Mouse (Mus musculus) midbrain, embryonic 16.5 days (tissue): ENCODE data around the gene Fam168b. TPM values are rescaled to one million over a fixed set of nuclear protein-coding genes. Genes with fewer than 3 reads are reported as not detected.

Experiments used
- ATAC-seq: fragments of 200-750 bp; cut with Nextera tagmentation; 2 replicates; pipeline ENCODE4 v1.8.0; 2017; ENCODE audit warnings: moderate TSS enrichment
- H3K27ac ChIP-seq: fragments of 300-500 bp; sonication (generic); 2 replicates; pipeline ENCODE4 v1.5.1; 2014; ENCODE audit warnings: mild to moderate bottlenecking, low read length, mixed read lengths
- H3K27me3 ChIP-seq: fragments of 300-500 bp; sonication (generic); 2 replicates; pipeline ENCODE4 v1.6.1; 2014; ENCODE audit warnings: low read depth, low read length, mixed read lengths; ENCODE audit not compliant: control insufficient read depth, insufficient read depth
- H3K36me3 ChIP-seq: fragments of 300-500 bp; sonication (generic); 2 replicates; pipeline ENCODE4 v1.6.1; 2014; ENCODE audit warnings: mild to moderate bottlenecking, low read length, moderate library complexity, mixed read lengths; ENCODE audit not compliant: control insufficient read depth, insufficient read depth
- H3K4me1 ChIP-seq: fragments of 300-500 bp; sonication (generic); 2 replicates; pipeline ENCODE4 v1.6.1; 2014; ENCODE audit warnings: mild to moderate bottlenecking, low read length, mixed read lengths; ENCODE audit not compliant: control insufficient read depth, insufficient read depth
- H3K4me2 ChIP-seq: fragments of 300-500 bp; sonication (generic); 2 replicates; pipeline ENCODE4 v1.6.1; 2014; ENCODE audit warnings: mild to moderate bottlenecking, low read length, mixed read lengths
- H3K4me3 ChIP-seq: fragments of 300-500 bp; sonication (generic); 2 replicates; pipeline ENCODE4 v1.5.1; 2014; ENCODE audit warnings: low read depth, mild to moderate bottlenecking, low read length, moderate library complexity, mixed read lengths
- H3K9ac ChIP-seq: fragments of 300-500 bp; sonication (generic); 2 replicates; pipeline ENCODE4 v1.6.1; 2014; ENCODE audit warnings: low read depth, low read length, mixed read lengths
- H3K9me3 ChIP-seq: fragments of 300-500 bp; sonication (generic); replicated peaks from 2 replicates; pipeline ENCODE4 v1.6.1; 2014; ENCODE audit warnings: mild to moderate bottlenecking, low read length, mixed read lengths; ENCODE audit not compliant: control insufficient read depth, poor library complexity, severe bottlenecking
- WGBS: fragments of 180-500 bp; shearing (Covaris S2); extraction: QIAGEN DNeasy Blood & Tissue Kit; methylation state at CpG from one replicate; pipeline ENCODE4 v1.1.7; 2014; 5-methylcytosine and 5-hydroxymethylcytosine counted together
- polyA plus RNA-seq: library from polyadenylated mRNA; unstranded; fragments of >200 nt; fragmentation: Nextera tagmentation; extraction: Ambion mirVana; gene quantifications from 2 replicates; pipeline ENCODE4 v1.2.1, GENCODE M21; 2015

Fam168b gene
- polyA plus RNA-seq, 1 experiment from 2014 or later = 131 TPM

DNA sequence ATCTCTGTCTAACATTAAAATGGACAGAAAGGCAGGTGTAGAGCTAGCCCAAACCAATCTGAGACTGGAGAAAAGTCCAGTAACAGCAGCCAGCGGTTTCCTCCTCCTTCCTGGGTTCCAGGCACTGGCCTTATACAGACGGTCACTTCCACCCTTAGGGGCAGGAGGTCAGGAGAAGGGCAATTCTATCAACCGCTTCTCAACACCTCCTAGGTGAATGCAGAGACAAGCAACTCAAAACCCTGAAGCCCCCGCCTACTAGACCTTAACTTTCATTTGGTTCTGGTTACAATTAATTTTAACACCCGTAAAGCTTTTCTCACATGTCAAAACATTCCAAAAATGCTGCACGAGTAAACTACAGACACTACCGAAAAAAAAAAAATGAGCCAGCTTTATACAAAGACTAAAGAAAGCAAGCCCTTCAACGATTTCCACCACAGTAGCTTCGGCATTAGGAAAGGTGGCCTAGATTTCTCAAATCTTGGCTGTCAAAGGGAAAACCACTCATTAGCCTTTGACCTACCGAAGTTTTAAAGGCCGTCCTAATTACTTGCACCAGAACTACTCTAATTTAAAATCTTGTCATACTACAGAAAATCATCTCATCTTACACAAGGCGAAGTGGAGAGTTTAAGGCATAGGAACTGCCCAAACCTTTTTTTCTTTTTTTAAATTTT, 1.0 kb downstream of the Fam168b start:
- Histone ChIP-seq H3K4me2 (peak overlapping the region; percentile 96), H3K9me3 (no peaks in the 10 kb centered on the region), H3K27ac (peak overlapping the region; percentile 99), H3K36me3 (no peaks in the 10 kb centered on the region), H3K4me3 (peak overlapping the region; percentile 83), H3K27me3 (no peaks in the 10 kb centered on the region), H3K4me1 (peaks cover 42% of the 10 kb centered on the region), H3K9ac (peak overlapping the region; percentile 96)
- ATAC-seq = no peak
- WGBS = 2% methylated on average over 12 of the region's 12 CpGs

DNA sequence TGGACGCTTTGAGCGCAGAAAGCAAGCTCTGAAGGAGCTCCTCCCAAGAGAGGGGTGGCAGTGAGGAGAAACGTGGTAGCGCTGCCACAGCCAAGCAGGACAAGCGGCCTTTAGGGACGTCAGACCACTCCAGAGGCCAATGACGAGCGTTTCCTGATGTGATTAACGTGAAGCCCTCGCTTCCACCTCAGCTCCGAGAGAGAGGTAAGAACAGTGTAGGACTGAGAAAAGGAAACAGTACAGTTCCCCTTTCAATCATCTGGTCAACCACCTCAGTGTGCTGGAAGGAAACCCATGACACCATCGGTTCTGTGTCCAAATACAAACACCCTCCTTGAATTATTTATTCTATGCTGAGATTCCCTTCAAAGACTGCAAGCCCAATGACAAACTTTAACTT, 3.6 kb downstream of the Fam168b start:
- H3K9ac ChIP-seq = no peak overlapping the region
- ATAC-seq = no peak
- no peaks in the 10 kb centered on the region for H3K9me3 ChIP-seq
- peaks cover 45% of the 10 kb centered on the region for H3K4me1 ChIP-seq
- 0 out of 2 replicates have a peak overlapping the region, but pooled peaks have one; percentile 5 for H3K4me2 ChIP-seq
- H3K4me3 ChIP-seq = no peak overlapping the region
- no peak overlapping the region for H3K27ac ChIP-seq
- peaks cover 7% of the 10 kb centered on the region for H3K36me3 ChIP-seq
- no peaks in the 10 kb centered on the region for H3K27me3 ChIP-seq
- WGBS = 72% methylated on average over 12 of the region's 12 CpGs

DNA sequence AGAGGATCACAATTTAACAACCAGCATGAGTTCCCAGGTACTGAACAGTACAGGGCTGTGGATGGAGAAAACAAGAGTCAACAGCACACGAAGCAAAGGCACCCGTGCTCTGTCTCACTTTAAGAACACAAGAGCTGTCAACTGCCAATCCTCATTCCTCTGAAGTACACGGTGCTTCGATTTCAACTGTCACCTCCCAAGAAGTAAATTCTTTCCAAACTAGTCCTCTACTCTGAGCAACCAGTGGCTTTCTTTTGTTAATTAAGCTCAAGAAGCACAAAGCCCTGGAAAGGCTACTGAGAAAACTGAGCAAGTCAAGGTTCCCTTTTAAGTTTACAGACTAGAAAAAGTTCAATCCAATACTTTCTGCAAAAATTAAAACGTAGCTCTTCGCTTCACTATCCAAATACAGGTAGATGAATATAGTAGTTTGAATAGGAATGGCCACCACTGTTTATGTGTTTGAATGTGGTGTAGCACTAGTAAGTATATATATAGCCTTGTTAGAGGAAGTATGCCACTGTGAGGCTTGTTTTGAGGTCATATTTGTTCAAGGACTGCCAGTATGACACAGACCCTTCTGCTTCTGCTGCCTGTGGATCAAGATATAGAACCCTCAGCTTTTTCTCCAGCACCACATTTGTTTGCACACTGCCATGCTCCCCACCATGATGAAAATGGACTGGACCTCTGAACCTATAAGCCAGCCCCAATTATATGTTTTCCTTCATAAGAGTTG, 4.7 kb downstream of the Fam168b start:
- Histone ChIP-seq H3K36me3 (peaks cover 9% of the 10 kb centered on the region), H3K27me3 (no peaks in the 10 kb centered on the region), H3K27ac (no peak overlapping the region), H3K9me3 (no peaks in the 10 kb centered on the region), H3K4me3 (no peak overlapping the region), H3K4me1 (peaks cover 39% of the 10 kb centered on the region), H3K9ac (no peak overlapping the region), H3K4me2 (no peak overlapping the region)
- 50% methylated on average over 6 of the region's 6 CpGs for WGBS
- ATAC-seq = no peak

DNA sequence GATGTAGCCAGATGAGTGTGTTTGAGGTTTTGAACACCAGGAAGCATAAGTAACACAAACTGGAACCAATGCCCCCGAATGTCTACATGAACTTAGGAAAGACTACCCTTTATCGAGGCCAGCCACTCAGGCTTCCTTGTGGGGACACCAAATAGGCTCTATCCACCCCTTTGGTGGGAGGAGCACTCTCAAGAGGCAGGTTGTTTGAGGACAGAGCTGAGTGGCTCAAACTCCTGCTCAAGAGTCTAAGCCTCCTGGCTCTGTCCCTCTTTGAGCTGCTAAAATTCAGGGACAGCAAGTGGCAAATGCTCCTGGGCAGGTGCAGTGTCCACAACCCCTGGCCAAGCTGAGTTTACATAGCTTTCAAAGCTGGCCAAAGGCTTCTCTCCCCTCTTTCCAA, 8.0 kb downstream of the Fam168b start:
- Histone ChIP-seq H3K4me3 (no peak overlapping the region), H3K36me3 (peaks cover 9% of the 10 kb centered on the region), H3K27me3 (no peaks in the 10 kb centered on the region), H3K9ac (no peak overlapping the region), H3K4me1 (peaks cover 28% of the 10 kb centered on the region), H3K4me2 (no peak overlapping the region), H3K27ac (no peak overlapping the region), H3K9me3 (no peaks in the 10 kb centered on the region)
- WGBS = 89% methylated on average over 2 of the region's 2 CpGs
- no peak for ATAC-seq

DNA sequence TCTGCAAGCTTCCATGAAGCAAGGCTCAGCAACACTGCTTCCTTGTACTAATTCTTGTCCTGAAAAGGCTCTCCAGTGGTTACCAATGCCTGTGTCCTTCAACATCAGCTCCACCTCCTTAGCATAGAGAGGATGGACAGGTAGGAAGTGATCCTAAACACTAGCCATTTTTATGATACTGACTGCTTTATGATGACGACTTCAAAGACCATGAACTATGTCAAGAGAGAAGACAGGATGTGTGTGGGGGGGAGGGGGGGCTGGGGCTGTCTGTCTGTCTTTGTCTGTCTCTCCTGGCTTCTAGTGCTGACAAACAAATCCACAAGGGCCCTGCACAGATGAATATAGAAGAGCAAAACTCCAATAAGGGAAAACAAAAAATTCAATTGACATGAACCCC, 11.5 kb downstream of the Fam168b start:
- Histone ChIP-seq H3K4me2 (no peak overlapping the region), H3K9ac (no peak overlapping the region), H3K4me3 (no peak overlapping the region), H3K27ac (no peak overlapping the region), H3K4me1 (peaks cover 5% of the 10 kb centered on the region; the same call in 1 of the 2 replicates), H3K36me3 (peaks cover 12% of the 10 kb centered on the region), H3K9me3 (no peaks in the 10 kb centered on the region), H3K27me3 (no peaks in the 10 kb centered on the region)
- no peak for ATAC-seq
- 79% methylated on average over 1 of the region's 1 CpGs for WGBS

DNA sequence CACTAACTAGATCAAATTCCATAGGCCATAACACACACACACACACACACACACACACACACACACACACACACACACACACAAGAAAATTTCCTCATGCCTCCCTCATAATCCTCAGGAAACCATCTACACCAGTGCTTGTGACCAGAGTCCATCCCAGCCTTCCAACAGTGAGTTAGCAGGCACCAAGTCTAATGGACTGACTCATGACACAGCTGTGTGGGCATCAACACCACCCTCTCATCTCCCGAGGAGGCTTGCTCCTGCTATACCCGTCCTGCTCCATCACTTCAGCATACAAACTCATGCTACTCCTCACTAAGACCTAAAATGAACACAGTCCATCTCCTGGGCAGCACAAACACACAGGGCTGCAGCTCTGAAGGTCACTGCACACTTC, 11.9 kb downstream of the Fam168b start:
- Histone ChIP-seq H3K27ac (no peak overlapping the region), H3K9ac (no peak overlapping the region), H3K4me1 (0 out of 2 replicates have a peak, but pooled peaks cover 4% of the 10 kb centered on the region), H3K36me3 (peaks cover 9% of the 10 kb centered on the region), H3K4me2 (no peak overlapping the region), H3K27me3 (no peaks in the 10 kb centered on the region), H3K9me3 (no peaks in the 10 kb centered on the region), H3K4me3 (no peak overlapping the region)
- WGBS = 83% methylated on average over 2 of the region's 2 CpGs
- no peak for ATAC-seq

DNA sequence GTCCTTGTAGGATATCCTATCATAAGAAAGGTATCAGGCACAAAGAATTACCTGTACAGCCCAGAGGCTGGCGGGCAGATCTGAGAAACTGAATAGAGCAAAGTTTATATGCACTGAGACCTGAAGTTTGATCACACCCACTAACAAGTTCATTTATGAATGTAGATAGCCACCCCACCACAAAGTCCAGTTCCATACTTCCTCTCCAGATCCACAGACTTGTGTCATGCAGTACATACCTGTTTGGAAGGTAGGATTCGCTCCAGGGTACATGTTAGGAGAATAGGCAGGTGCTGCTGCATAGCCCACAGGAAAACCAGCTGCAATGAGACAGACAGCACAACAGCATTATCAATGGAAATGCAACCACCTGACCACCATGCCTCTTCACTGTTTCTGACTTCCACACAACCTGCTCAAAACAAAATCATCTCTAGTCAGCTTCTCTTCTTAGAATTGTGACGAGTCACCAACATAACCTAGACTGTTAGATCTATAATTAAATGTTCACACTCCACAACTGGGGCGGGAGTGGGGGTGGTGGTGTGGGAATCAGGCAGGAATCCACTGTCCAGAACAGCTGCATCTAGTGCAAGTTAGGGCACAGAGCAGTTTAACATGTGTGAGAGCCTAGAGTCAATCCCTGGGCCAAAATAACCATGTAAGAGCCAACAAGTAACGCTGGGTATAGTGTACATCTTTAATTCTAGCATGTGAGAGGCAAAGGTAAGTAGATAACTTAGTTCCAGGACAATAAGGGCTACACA, 14.2 kb downstream of the Fam168b start:
- 0 out of 2 replicates have a peak, but pooled peaks cover 4% of the 10 kb centered on the region for H3K4me1 ChIP-seq
- no peak overlapping the region for H3K4me3 ChIP-seq
- WGBS = 94% methylated on average over 5 of the region's 5 CpGs
- no peak overlapping the region for H3K9ac ChIP-seq
- 0 out of 2 replicates have a peak, but pooled peaks cover 3% of the 10 kb centered on the region for H3K36me3 ChIP-seq
- no peaks in the 10 kb centered on the region for H3K27me3 ChIP-seq
- H3K27ac ChIP-seq = no peak overlapping the region
- H3K4me2 ChIP-seq = no peak overlapping the region
- no peak for ATAC-seq
- H3K9me3 ChIP-seq = no peaks in the 10 kb centered on the region

DNA sequence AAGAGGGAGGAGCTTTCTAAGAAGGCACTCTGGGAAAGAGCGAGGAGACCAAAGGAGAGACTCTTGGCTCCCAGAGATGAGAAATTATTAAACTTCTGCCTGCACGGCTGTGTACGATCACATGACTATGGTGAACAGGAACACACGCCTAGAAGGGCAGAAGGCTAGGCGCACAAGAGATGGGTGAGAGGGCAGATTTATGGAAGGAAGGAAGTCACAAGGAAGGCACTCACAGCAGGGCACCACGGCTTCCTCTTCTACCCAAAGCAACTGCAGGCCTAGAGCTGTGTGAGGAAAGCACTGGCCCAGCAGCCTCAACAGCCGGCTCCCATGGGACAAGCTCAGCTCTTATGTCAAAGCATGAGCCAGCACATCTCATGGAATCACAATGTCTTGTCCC, 15.0 kb downstream of the Fam168b start:
- no peak overlapping the region for H3K9ac ChIP-seq
- H3K9me3 ChIP-seq = no peaks in the 10 kb centered on the region
- no peak for ATAC-seq
- whole genome bisulfite sequencing = 86% methylated on average over 7 of the region's 7 CpGs
- H3K27me3 ChIP-seq = no peaks in the 10 kb centered on the region
- H3K4me2 ChIP-seq = no peak overlapping the region
- H3K27ac ChIP-seq = no peak overlapping the region
- no peak overlapping the region for H3K4me3 ChIP-seq
- 0 out of 2 replicates have a peak, but pooled peaks cover 3% of the 10 kb centered on the region for H3K36me3 ChIP-seq
- H3K4me1 ChIP-seq = 0 out of 2 replicates have a peak, but pooled peaks cover 4% of the 10 kb centered on the region
